Mouse (Mus musculus): ENCODE measurements around the gene Memo1.
"Not testable (repeated sequence)": the region's sequence is repeated elsewhere in the genome, so short reads cannot be mapped to it uniquely, and the experiment has no call there.

Memo1 gene

GRCm38 (mm10) chr17:74295026-74295970 lies at the start of gene Memo1:
TSS of gene Memo1 (minus strand) at chr17:74295521.
- DNase-seq (ENCODE audit: low spot score), result peak; percentile 88

- no peak for DNase-seq (ENCODE audit: low spot score)
These were observed 45.8 kb upstream of the Memo1 start for GRCm38 (mm10) chr17:74341151-74341550.

- DNase-seq (ENCODE audit: low spot score), result peak; percentile 82
These were observed 43.9 kb upstream of the Memo1 start, which contains the start of gene Spast for GRCm38 (mm10) chr17:74338937-74339804. TSS of gene Spast (plus strand) at chr17:74338987.

GRCm38 (mm10) chr17:74338225-74338931 lies 43.1 kb upstream of the Memo1 start:
- peak; percentile 96 for DNase-seq (ENCODE audit: low spot score)

- DNase-seq (ENCODE audit: low spot score), result no peak
These were observed 35.8 kb upstream of the Memo1 start for GRCm38 (mm10) chr17:74331049-74331676.

GRCm38 (mm10) chr17:74328146-74328545 lies 32.8 kb upstream of the Memo1 start:
- peak; percentile 24 for DNase-seq (ENCODE audit: low spot score)

GRCm38 (mm10) chr17:74327195-74327594 lies 31.9 kb upstream of the Memo1 start:
- not testable (repeated sequence) for DNase-seq (ENCODE audit: low spot score)

- DNase-seq (ENCODE audit: low spot score), result no peak
These were observed 28.5 kb upstream of the Memo1 start, which contains the start of gene Dpy30 for GRCm38 (mm10) chr17:74323844-74324243. TSS of gene Dpy30 (minus strand) at chr17:74323944.

- no peak for DNase-seq (ENCODE audit: low spot score)
These were observed 27.2 kb upstream of the Memo1 start for GRCm38 (mm10) chr17:74322400-74323054.

- no peak for DNase-seq (ENCODE audit: low spot score)
These were observed 23.4 kb upstream of the Memo1 start for GRCm38 (mm10) chr17:74318721-74319120.

GRCm38 (mm10) chr17:74316309-74316863 lies 21.1 kb upstream of the Memo1 start:
- peak; percentile 91 for DNase-seq (ENCODE audit: low spot score)

GRCm38 (mm10) chr17:74315445-74316308 lies 20.4 kb upstream of the Memo1 start:
- no peak for DNase-seq (ENCODE audit: low spot score)

- DNase-seq (ENCODE audit: low spot score), result no peak
These were observed 10.7 kb upstream of the Memo1 start for GRCm38 (mm10) chr17:74306021-74306420.

GRCm38 (mm10) chr17:74305616-74306015 lies 10.3 kb upstream of the Memo1 start:
- DNase-seq (ENCODE audit: low spot score), result no peak

GRCm38 (mm10) chr17:74304060-74304459 lies 8.7 kb upstream of the Memo1 start:
- no peak for DNase-seq (ENCODE audit: low spot score)

GRCm38 (mm10) chr17:74300089-74300488 lies 4.8 kb upstream of the Memo1 start:
- no peak for DNase-seq (ENCODE audit: low spot score)

GRCm38 (mm10) chr17:74296991-74297390 lies 1.7 kb upstream of the Memo1 start:
- not testable (repeated sequence) for DNase-seq (ENCODE audit: low spot score)

GRCm38 (mm10) chr17:74296076-74296823 lies 929 bp upstream of the Memo1 start:
- no peak for DNase-seq (ENCODE audit: low spot score)
